Mouse (Mus musculus) retina, embryonic 14.5 days (tissue): ENCODE data around the gene Iqck.

Experiments used
- DNase-seq: peaks from one replicate; pipeline ENCODE4 v3.0.0-alpha.2; 2015; ENCODE audit warnings: low spot score

The Iqck gene

GRCm38 (mm10) chr7:118855171-118855876 lies at the start of gene Iqck:
Iqck (plus strand) TSS chr7:118855752.
- DNase-seq = peak; percentile 95

GRCm38 (mm10) chr7:118806631-118807411 lies 48.7 kb upstream of the Iqck start:
- peak; percentile 23 for DNase-seq

GRCm38 (mm10) chr7:118807899-118808298 lies 47.7 kb upstream of the Iqck start:
- DNase-seq = no peak

- DNase-seq = no peak
These were observed 44.0 kb upstream of the Iqck start for GRCm38 (mm10) chr7:118811407-118812106.

GRCm38 (mm10) chr7:118813592-118813991 lies 42.0 kb upstream of the Iqck start:
- no peak for DNase-seq

- no peak for DNase-seq
These were observed 39.3 kb upstream of the Iqck start for GRCm38 (mm10) chr7:118816275-118816674.

GRCm38 (mm10) chr7:118817741-118818140 lies 37.8 kb upstream of the Iqck start:
- DNase-seq = no peak

GRCm38 (mm10) chr7:118819666-118820065 lies 35.9 kb upstream of the Iqck start:
- no peak for DNase-seq

GRCm38 (mm10) chr7:118821356-118821755 lies 34.2 kb upstream of the Iqck start:
- no peak for DNase-seq

- no peak for DNase-seq
These were observed 33.5 kb upstream of the Iqck start for GRCm38 (mm10) chr7:118821887-118822556.

GRCm38 (mm10) chr7:118824451-118824850 lies 31.1 kb upstream of the Iqck start:
- no peak for DNase-seq

- DNase-seq = no peak
These were observed 27.6 kb upstream of the Iqck start for GRCm38 (mm10) chr7:118827975-118828416.

GRCm38 (mm10) chr7:118837901-118838300 lies 17.7 kb upstream of the Iqck start:
- DNase-seq = no peak

GRCm38 (mm10) chr7:118841030-118841745 lies 14.4 kb upstream of the Iqck start:
- no peak for DNase-seq

- no peak for DNase-seq
These were observed 13.8 kb upstream of the Iqck start for GRCm38 (mm10) chr7:118841796-118842195.

GRCm38 (mm10) chr7:118842938-118843337 lies 12.6 kb upstream of the Iqck start:
- no peak for DNase-seq

GRCm38 (mm10) chr7:118845141-118845540 lies 10.4 kb upstream of the Iqck start:
- no peak for DNase-seq

GRCm38 (mm10) chr7:118846329-118846728 lies 9.2 kb upstream of the Iqck start:
- no peak for DNase-seq

GRCm38 (mm10) chr7:118848796-118849195 lies 6.8 kb upstream of the Iqck start:
- no peak for DNase-seq

GRCm38 (mm10) chr7:118849543-118850250 lies 5.9 kb upstream of the Iqck start:
- DNase-seq = no peak
